Mouse (Mus musculus) lung, postnatal 0 days (tissue): ENCODE measurements around the gene Ints13.

Source experiments
- CTCF ChIP-seq: IDR thresholded peaks from 2 replicates; pipeline ENCODE4 v1.5.1; 2016; ENCODE audit warnings: antibody characterized with exemption, mild to moderate bottlenecking
- EP300 ChIP-seq: IDR thresholded peaks from 2 replicates; pipeline ENCODE4 v1.6.1; 2016; ENCODE audit warnings: antibody characterized with exemption, mild to moderate bottlenecking, control low read depth

GRCm38 (mm10) chr6:146578111-146578531 is 486 bp upstream of the Ints13 start:
- no peak for TF ChIP-seq EP300
- no peak for TF ChIP-seq CTCF
